Mouse (Mus musculus): ENCODE results near the gene Fcrla. TPM values are rescaled to one million over a fixed set of nuclear protein-coding genes. Genes with fewer than 3 reads are reported as not detected.
A peak's percentile ranks its signal among the peaks of the same experiment; 100 is the strongest.
"Not testable (repeated sequence)": the region's sequence is repeated elsewhere in the genome, so short reads cannot be mapped to it uniquely, and the experiment has no call there.

Gene Fcrla
- polyA plus RNA-seq, 1 experiment from 2014 or later, result 0.26 TPM

GRCm38 (mm10) chr1:170961101-170961500 lies 33.7 kb upstream of the Fcrla start:
- H3K36me3 ChIP-seq, result no peaks in the 10 kb centered on the region
- H3K9me3 ChIP-seq (replicated peaks), result no peaks in the 10 kb centered on the region
- WGBS, result 85% methylated on average over 6 of the region's 6 CpGs
- H3K4me1 ChIP-seq (replicated peaks), result peaks cover 28% of the 10 kb centered on the region
- no peak overlapping the region for H3K9ac ChIP-seq
- no peak for ATAC-seq (ENCODE audit: insufficient number of reproducible peaks, low FRiP score)
- H3K4me3 ChIP-seq, result no peak overlapping the region
- no peak overlapping the region for H3K27ac ChIP-seq (ENCODE audit: poor library complexity, severe bottlenecking)
- no peak overlapping the region for H3K4me2 ChIP-seq
- H3K27me3 ChIP-seq (replicated peaks), result no peaks in the 10 kb centered on the region

DNA sequence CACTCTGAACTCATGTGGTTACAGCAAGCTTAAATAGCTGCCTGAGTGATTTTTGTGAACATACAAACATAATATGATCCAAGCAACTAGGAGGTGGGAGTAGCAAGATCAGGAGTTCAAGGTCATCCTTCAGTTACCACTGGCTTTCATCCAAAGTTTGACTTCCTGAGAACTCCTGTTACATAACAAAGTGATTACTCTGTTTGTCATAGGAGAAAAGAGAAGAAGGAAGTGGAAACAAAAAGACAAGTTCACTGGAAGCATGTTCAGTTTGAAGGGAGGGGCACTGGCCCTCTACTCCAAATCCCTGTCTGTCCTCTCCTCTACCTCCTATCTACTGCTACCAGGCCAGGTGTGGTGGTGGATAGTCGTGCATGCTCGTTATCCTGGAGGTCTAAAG lies 32.4 kb upstream of the Fcrla start:
- no peaks in the 10 kb centered on the region for H3K27me3 ChIP-seq (replicated peaks)
- peak overlapping the region; percentile 9; the same call in 1 of the 2 replicates for H3K27ac ChIP-seq (ENCODE audit: poor library complexity, severe bottlenecking)
- H3K9me3 ChIP-seq (replicated peaks), result no peaks in the 10 kb centered on the region
- no peak for ATAC-seq (ENCODE audit: insufficient number of reproducible peaks, low FRiP score)
- H3K36me3 ChIP-seq, result no peaks in the 10 kb centered on the region
- 53% methylated on average over 2 of the region's 2 CpGs for WGBS
- no peak overlapping the region for H3K4me3 ChIP-seq
- H3K4me1 ChIP-seq (replicated peaks), result peaks cover 28% of the 10 kb centered on the region
- no peak overlapping the region for H3K9ac ChIP-seq
- no peak overlapping the region for H3K4me2 ChIP-seq

- H3K4me3 ChIP-seq, result no peak overlapping the region
- WGBS, result 48% methylated on average over 3 of the region's 3 CpGs
- peaks cover 23% of the 10 kb centered on the region for H3K4me1 ChIP-seq (replicated peaks)
- no peak overlapping the region for H3K9ac ChIP-seq
- no peak overlapping the region for H3K27ac ChIP-seq (ENCODE audit: poor library complexity, severe bottlenecking)
- 0 out of 2 replicates have a peak, but pooled peaks have one; percentile 53 for ATAC-seq (ENCODE audit: insufficient number of reproducible peaks, low FRiP score)
- no peaks in the 10 kb centered on the region for H3K27me3 ChIP-seq (replicated peaks)
- H3K9me3 ChIP-seq (replicated peaks), result no peaks in the 10 kb centered on the region
- no peaks in the 10 kb centered on the region for H3K36me3 ChIP-seq
- no peak overlapping the region for H3K4me2 ChIP-seq
These were observed 30.8 kb upstream of the Fcrla start for GRCm38 (mm10) chr1:170958225-170958624.

DNA sequence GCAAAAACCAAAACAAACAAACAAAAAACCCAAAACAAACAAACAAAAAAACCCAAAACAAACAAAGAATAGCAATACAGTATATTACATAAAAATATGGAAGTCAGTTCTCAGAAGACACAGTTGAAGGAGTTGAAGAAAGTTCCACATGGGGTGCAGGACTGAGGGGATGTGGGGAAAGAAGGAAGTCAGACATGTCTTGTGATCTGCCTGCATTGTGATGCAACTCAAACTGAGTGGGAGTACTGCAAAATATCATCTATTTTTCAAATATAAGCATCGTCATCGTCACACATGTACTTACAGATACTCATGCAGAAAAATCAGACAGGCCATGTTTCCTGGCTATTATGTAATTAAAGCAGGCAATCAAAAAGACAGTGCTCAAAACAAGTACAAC lies 25.8 kb upstream of the Fcrla start:
- no peaks in the 10 kb centered on the region for H3K9me3 ChIP-seq (replicated peaks)
- no peaks in the 10 kb centered on the region for H3K27me3 ChIP-seq (replicated peaks)
- no peak overlapping the region for H3K4me2 ChIP-seq
- no peaks in the 10 kb centered on the region for H3K4me1 ChIP-seq (replicated peaks)
- no peak overlapping the region for H3K27ac ChIP-seq (ENCODE audit: poor library complexity, severe bottlenecking)
- 91% methylated on average over 2 of the region's 2 CpGs for WGBS
- H3K9ac ChIP-seq, result no peak overlapping the region
- H3K4me3 ChIP-seq, result no peak overlapping the region
- no peaks in the 10 kb centered on the region for H3K36me3 ChIP-seq
- no peak for ATAC-seq (ENCODE audit: insufficient number of reproducible peaks, low FRiP score)

DNA sequence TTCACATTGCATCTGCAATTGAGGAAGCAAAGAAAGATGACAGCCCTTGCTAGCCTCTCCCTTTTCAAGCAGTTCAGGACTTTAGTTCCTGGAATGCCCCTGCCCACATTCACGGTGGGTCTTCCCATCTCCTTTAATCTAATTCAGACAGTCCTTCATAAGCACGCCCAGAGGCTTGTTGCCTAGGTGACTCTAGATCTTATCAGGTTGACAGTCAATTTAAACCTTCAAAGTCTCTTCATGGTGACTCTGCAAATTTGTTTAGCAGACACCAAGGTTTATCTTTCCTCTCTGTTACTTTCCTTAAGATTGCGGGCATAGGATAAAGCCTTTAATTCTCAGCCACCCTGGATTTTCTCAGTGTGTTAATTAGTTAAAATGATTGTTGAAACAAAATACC lies 23.4 kb upstream of the Fcrla start:
- no peaks in the 10 kb centered on the region for H3K36me3 ChIP-seq
- no peaks in the 10 kb centered on the region for H3K27me3 ChIP-seq (replicated peaks)
- H3K4me3 ChIP-seq, result no peak overlapping the region
- H3K27ac ChIP-seq (ENCODE audit: poor library complexity, severe bottlenecking), result no peak overlapping the region
- WGBS, result 37% methylated on average over 3 of the region's 3 CpGs
- H3K4me2 ChIP-seq, result no peak overlapping the region
- ATAC-seq (ENCODE audit: insufficient number of reproducible peaks, low FRiP score), result no peak
- no peaks in the 10 kb centered on the region for H3K4me1 ChIP-seq (replicated peaks)
- no peak overlapping the region for H3K9ac ChIP-seq
- H3K9me3 ChIP-seq (replicated peaks), result peaks cover 5% of the 10 kb centered on the region; the same call in 1 of the 2 replicates

DNA sequence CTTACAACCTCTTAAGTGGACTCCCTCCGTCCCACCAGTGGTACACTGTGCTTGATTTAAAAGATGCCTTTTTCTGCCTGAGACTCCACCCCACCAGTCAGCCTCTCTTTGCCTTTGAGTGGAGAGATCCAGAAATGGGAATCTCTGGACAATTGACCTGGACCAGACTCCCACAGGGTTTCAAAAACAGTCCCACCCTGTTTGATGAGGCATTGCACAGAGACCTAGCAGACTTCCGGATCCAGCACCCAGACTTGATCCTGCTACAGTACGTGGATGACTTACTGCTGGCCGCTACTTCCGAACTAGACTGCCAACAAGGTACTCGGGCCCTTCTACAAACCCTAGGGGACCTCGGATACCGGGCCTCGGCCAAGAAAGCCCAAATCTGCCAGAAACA lies 17.5 kb upstream of the Fcrla start:
- H3K4me3 ChIP-seq; H3K4me1 ChIP-seq (replicated peaks); H3K4me2 ChIP-seq; H3K9ac ChIP-seq; ATAC-seq (ENCODE audit: insufficient number of reproducible peaks, low FRiP score); H3K27me3 ChIP-seq (replicated peaks); H3K36me3 ChIP-seq; H3K27ac ChIP-seq (ENCODE audit: poor library complexity, severe bottlenecking): not testable (repeated sequence)
- 92% methylated on average over 9 of the region's 9 CpGs for WGBS
- peaks cover 35% of the 10 kb centered on the region for H3K9me3 ChIP-seq (replicated peaks)

GRCm38 (mm10) chr1:170944151-170944550 lies 16.8 kb upstream of the Fcrla start:
- WGBS, result 91% methylated on average over 9 of the region's 9 CpGs
- H3K27me3 ChIP-seq (replicated peaks); ATAC-seq (ENCODE audit: insufficient number of reproducible peaks, low FRiP score); H3K4me1 ChIP-seq (replicated peaks); H3K27ac ChIP-seq (ENCODE audit: poor library complexity, severe bottlenecking); H3K9ac ChIP-seq; H3K4me3 ChIP-seq; H3K36me3 ChIP-seq; H3K4me2 ChIP-seq: not testable (repeated sequence)
- peaks cover 35% of the 10 kb centered on the region for H3K9me3 ChIP-seq (replicated peaks)

DNA sequence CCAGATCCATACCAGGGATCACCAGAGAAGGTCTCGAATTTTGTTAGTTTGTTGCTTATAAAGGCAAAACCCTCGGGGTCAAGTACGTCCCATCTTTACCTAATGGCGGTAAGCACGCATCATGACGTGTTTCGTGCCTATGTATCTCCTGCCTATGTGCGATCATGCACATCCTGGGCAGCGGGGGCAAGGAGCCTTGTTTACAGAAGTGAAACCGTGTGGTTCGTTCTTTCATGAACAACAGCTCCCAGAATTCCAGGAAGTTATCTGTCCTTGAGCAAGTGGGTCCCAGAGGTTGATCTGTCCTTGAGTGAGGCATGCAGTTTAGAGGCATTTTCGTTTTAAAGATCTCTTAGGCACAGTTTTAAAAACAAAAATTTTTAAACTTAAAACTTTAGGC lies 11.9 kb upstream of the Fcrla start:
- no peak overlapping the region for H3K4me3 ChIP-seq
- no peaks in the 10 kb centered on the region for H3K4me1 ChIP-seq (replicated peaks)
- peaks cover 32% of the 10 kb centered on the region for H3K9me3 ChIP-seq (replicated peaks)
- no peaks in the 10 kb centered on the region for H3K27me3 ChIP-seq (replicated peaks)
- H3K4me2 ChIP-seq, result no peak overlapping the region
- WGBS, result 84% methylated on average over 12 of the region's 12 CpGs
- no peaks in the 10 kb centered on the region for H3K36me3 ChIP-seq
- H3K27ac ChIP-seq (ENCODE audit: poor library complexity, severe bottlenecking), result no peak overlapping the region
- no peak overlapping the region for H3K9ac ChIP-seq
- no peak for ATAC-seq (ENCODE audit: insufficient number of reproducible peaks, low FRiP score)

DNA sequence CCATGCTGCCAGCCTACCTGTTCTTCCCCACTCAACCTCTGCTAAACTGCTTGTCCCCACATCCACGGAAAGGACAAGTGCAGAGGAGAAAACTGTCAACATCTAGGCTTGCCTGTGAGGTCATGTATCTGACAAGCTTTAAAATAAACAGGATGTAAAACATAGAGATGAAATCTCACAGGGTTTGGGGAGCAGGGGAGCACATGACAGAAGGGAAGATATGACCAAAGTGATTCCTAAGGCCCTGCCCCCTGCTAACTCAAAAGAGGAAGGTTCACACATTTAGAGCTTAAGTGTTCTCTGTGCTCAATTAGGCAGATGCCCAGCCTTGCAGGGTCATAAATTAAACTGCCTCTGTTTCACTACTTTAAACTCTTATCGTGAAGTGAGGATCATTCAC lies 7.0 kb upstream of the Fcrla start:
- no peak overlapping the region for H3K27ac ChIP-seq (ENCODE audit: poor library complexity, severe bottlenecking)
- H3K9ac ChIP-seq, result no peak overlapping the region
- 0 out of 2 replicates have a peak, but pooled peaks cover 5% of the 10 kb centered on the region for H3K9me3 ChIP-seq (replicated peaks)
- 63% methylated on average over 2 of the region's 2 CpGs for WGBS
- no peaks in the 10 kb centered on the region for H3K4me1 ChIP-seq (replicated peaks)
- no peak overlapping the region for H3K4me3 ChIP-seq
- H3K4me2 ChIP-seq, result no peak overlapping the region
- ATAC-seq (ENCODE audit: insufficient number of reproducible peaks, low FRiP score), result no peak
- no peaks in the 10 kb centered on the region for H3K36me3 ChIP-seq
- no peaks in the 10 kb centered on the region for H3K27me3 ChIP-seq (replicated peaks)

DNA sequence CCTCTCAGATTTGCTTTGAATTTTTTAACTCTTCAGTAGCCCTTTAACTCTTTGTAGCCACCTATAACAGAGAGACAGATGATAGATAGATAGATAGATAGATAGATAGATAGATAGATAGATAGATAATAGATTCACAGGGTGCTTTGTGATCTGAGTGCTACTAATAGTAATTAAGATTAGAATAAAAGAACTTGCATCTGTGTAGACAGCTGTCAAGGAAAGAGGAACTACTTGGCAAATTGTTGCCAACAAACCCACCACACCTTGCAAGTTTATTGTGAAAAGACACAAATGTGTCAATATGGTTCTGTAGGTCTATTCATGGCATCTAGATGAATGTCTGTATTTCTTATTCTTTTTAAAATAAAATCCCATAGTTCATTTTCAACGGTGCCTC lies 6.6 kb upstream of the Fcrla start:
- 85% methylated on average over 1 of the region's 1 CpGs for WGBS
- 0 out of 2 replicates have a peak, but pooled peaks cover 5% of the 10 kb centered on the region for H3K9me3 ChIP-seq (replicated peaks)
- H3K4me1 ChIP-seq (replicated peaks), result no peaks in the 10 kb centered on the region
- H3K36me3 ChIP-seq, result no peaks in the 10 kb centered on the region
- no peak overlapping the region for H3K9ac ChIP-seq
- H3K4me3 ChIP-seq, result no peak overlapping the region
- no peak overlapping the region for H3K4me2 ChIP-seq
- H3K27me3 ChIP-seq (replicated peaks), result no peaks in the 10 kb centered on the region
- no peak for ATAC-seq (ENCODE audit: insufficient number of reproducible peaks, low FRiP score)
- no peak overlapping the region for H3K27ac ChIP-seq (ENCODE audit: poor library complexity, severe bottlenecking)

DNA sequence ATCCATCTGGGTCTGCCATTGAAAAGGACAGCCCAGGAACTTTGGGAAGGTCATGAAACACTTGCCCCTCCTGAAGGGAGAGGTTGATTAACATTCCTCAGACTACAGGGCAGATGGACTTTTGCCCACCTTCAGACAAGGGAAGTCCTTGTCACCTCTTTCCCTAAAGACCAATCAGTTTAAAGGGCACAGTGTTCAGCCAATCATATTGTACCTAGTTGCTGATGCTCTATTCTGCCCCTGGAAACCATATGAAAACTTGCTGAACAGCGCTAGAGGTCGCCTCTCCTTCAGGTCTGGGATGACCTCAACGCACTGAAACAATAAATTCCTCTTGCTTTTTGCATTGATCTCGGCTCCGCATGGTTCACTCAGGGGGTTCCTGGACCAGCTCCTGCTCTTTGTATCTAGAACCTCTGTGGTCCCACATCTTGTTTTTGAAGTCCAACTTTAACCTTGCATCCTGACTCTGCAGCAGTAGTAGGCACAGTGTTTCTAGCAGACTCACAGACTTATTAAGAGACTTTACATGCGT lies 6.1 kb upstream of the Fcrla start:
- Histone ChIP-seq H3K27ac (ENCODE audit: poor library complexity, severe bottlenecking) (no peak overlapping the region), H3K4me1 (replicated peaks) (no peaks in the 10 kb centered on the region), H3K27me3 (replicated peaks) (no peaks in the 10 kb centered on the region), H3K9ac (no peak overlapping the region), H3K9me3 (replicated peaks) (0 out of 2 replicates have a peak, but pooled peaks cover 5% of the 10 kb centered on the region), H3K4me3 (no peak overlapping the region), H3K36me3 (no peaks in the 10 kb centered on the region), H3K4me2 (no peak overlapping the region)
- no peak for ATAC-seq (ENCODE audit: insufficient number of reproducible peaks, low FRiP score)
- WGBS, result 75% methylated on average over 6 of the region's 6 CpGs

DNA sequence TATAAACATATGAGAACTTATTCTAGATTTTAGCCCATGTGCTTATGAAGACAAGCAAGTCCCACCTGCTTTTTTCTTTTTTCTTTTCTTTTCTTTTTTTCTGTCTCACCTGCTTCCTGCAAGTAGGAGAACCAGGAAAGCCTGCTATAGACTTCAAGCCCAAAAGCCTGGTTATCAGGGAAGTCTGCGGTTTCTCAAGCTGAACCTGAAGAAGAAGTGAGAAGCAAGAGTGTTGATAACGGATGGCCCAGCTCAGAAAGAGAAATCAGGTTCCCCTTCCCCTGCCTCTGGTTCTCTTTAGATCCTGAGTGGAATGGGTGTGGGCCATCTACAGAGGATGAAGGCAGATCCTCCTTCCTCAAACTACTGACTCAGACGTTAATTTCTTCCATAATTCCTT lies 4.7 kb upstream of the Fcrla start:
- H3K4me1 ChIP-seq (replicated peaks), result no peaks in the 10 kb centered on the region
- no peak for ATAC-seq (ENCODE audit: insufficient number of reproducible peaks, low FRiP score)
- no peak overlapping the region for H3K27ac ChIP-seq (ENCODE audit: poor library complexity, severe bottlenecking)
- no peak overlapping the region for H3K4me2 ChIP-seq
- H3K9me3 ChIP-seq (replicated peaks), result 0 out of 2 replicates have a peak, but pooled peaks cover 5% of the 10 kb centered on the region
- no peak overlapping the region for H3K9ac ChIP-seq
- H3K27me3 ChIP-seq (replicated peaks), result no peaks in the 10 kb centered on the region
- H3K36me3 ChIP-seq, result no peaks in the 10 kb centered on the region
- WGBS, result 68% methylated on average over 3 of the region's 3 CpGs
- H3K4me3 ChIP-seq, result no peak overlapping the region
